Mouse (Mus musculus) fat pad, adult 2 months (tissue): ENCODE results near the gene Madd.
A peak's percentile ranks its signal among the peaks of the same experiment; 100 is the strongest.

ENCODE experiments used
- DNase-seq: peaks from one replicate; pipeline ENCODE4 v3.0.0-alpha.2; 2011; ENCODE audit warnings: low read depth, low spot score; ENCODE audit errors: extremely low read depth

Madd gene

DNA sequence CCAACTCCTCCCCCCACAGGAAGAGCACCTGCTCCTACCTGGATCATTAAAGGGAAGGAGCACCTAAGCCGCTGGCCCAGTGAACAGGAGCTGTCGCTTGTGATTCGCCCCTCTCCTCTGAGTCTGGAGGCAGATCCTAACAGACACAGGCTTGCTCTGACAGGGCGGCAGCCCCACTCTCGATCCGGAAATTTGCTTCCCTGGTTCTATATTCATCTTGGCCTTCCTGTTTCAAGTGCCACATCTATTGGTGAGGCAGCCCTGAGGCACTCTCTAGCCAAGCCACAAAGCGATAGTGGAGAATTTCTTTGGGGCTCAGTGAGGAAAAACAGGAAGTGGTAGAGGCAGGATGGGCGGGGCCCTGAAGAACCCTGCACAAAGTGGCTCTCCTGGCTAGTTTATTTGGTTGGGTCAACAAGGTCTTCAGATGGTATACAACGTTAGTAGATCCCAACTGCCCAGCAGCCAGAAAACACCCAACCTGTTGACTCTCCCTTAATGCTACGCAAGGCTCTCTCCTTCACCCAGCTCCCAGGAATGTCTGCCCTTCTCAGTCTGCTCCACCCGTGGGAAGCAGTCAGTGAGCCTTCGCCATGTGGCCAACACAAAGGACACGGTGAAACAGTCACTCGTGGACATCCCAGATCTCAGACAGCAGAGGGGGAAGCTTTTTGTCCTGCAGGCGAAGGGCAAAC lies at the start of gene Madd:
Madd (minus strand) TSS at position 127 of the 695 bp plus-strand sequence.
- DNase-seq, result no peak

DNA sequence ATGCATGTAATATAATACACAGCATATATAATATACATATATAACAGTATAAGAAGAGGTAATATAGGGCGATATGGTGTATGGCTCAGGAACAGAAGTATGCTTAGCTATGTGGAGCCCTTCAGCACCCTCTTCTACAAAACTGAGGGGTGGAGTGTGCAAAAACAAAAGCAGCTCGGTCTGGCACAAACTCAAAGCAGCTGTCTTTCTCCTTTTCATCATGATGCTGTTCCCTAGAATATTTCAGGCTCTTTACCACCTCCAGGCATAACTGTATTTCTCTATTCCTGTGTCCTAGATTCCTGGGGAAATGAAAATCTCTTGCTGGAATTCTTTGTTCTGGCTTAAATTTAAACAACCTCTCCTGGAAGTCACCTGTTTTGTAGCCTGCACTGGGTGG lies 46.1 kb upstream of the Madd start:
- no peak for DNase-seq

DNA sequence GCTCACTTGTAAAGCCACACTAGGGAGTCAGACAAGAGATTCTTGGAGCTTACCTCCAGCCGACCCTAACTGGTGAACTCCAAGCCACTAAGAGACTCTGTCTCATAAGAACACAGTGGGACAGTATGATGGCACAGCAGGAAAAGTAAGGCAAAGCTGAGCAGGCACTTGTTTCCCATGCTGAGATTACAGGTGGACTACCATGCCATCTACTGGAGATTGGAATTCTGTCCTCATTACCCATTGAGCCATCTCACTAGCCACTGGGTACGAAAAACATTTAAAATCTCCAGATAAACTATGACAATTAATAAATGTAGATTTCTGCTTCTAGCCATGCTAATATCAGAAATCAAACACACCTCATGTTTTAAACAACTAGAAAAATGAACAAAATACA lies 40.0 kb upstream of the Madd start:
- no peak for DNase-seq

DNA sequence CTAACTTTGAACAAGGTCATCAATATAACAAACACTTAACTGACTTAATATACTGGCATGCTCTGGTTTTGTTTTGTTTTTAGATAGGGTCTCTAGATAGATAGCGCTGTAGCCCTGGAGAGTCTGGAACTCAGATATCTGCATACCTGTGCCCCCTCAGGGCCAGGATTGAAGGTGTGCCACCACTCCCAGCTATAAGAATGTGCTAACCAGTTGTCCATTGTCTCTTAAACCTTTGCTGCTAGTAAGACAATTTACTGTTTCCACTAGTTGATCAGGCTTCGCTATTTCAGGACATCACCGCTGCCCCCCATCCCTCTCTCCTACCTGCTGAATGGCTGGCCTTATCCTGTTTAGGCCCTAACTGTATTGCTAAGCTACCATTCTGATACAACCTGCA lies 36.9 kb upstream of the Madd start:
- no peak for DNase-seq

DNA sequence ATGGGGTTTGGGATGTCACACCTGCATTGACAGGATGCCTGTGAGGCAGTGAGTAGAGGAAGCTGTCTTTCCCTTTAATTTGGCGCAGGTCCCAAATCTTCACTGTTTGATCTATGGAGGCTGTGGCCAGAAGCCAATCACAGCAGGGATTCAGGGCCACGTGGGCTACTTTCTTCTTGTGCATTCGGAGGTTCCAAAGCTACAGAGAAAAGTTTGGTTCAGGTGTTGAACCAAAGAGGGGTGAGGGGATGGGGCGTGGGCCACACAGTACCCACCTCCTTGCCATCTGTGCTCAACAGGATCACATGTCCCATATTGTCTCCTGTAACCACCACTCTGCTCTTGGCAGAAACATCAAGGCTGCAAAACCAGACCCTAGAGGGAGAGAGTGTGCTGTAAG lies 33.4 kb upstream of the Madd start:
- no peak for DNase-seq

DNA sequence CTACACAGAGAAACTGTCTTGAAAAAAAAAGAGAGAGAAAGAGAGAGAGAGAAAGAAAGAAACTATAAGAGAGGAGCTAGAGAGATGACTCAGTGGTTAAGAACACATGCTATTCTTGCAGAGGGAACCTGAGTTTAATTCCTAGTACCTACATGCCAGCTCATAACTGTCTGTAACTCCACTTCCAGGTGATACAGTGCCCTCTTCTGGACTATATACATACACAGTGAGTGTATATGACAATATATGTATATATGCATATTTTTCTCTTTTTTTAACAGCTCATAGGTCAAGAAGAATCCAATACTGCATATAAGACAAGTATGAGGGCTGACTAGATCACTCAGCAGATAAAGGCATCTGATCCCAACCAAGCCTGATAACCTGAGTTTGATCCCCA lies 29.7 kb upstream of the Madd start:
- DNase-seq, result no peak

DNA sequence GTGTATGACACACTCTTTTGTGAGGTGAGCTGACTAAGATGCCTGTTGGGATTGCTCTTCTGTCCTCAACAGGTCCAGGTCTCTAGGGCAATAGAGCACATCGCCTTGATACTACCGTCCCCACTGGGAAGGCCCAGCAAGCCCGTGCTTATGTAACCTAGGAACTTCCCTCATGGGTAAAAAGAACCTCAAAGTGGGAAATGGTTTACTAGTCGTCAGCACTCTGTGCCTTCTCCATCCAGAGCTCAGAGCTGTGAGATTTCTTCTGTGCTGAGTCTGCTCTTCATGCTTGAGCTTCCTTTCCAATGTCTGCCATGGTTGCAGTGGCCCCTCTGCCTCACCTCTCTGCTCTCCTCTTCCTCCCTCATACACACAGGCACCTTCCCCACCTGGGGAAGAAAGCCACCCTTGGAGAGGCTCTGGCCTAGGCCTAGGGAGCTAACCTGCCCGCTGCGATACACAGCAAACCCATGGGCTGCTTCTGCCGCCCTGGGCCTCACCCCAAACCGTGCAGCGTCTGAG lies 22.7 kb upstream of the Madd start:
- DNase-seq, result no peak

DNA sequence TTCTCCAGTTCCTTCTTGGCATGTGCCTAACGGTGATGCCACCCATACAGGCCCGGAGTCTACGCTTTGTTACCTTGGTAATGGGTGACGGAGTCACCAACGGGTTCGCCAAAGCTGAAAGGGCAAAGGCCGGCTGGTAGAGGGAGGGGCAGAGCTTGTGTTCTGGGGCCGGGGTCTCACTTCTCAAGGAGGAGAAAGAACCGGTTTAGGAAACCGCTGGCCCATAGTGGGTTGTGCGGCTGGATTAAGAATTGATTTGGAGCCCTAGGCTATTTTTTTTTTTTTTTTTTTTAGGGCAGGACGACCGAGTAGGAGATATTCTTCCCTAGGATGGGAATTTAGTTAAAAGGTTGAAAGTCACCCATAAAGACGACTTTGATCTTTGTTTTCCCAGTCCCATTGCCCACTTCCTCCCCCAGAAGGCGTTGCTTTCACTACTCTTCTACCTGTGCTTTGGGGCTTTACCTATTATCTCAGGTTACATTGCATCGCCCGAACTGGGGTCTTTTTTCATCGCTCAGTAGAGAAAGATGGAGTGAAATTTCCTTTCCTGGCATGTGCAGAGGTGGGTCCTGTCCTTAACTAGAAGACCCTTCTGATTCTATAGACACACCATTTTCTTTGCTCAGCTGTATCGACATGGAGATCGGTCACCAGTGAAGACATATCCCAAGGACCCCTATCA lies 19.5 kb upstream of the Madd start:
- DNase-seq, result no peak

DNA sequence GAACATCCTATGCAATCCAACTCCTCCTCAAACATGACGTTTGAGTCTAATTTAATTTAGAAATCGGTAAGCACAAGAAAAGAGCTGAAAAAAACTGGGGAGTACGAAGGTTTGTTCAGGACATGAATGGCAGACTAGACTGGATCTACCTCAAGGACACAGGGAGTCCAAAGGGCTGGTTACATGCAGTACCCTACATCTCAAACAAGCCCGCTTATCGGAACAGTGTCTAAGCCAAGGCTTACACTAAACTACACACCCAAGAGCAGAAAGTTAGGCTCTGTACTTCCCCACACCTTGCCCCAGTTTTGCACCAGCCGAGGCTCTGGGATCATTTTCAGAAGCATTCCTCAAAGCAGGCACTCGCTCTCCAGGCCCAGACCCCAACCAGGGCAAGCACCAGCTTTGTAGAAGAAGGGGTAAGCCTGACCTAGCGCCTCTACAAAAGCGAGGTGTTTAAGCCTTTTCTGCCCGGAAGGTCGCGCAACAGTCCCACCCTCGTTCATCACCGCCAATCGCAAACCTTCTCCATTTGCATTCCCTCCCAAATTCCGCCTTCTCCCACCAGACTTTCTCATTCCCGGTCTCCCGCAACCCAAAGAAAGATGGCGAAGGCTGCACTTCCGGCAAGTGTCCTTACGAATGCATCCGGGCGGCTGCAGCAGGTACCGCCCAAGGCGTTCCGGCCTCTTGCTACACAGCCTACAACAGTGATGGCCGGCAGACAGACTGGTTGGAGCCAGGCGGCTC lies 18.8 kb upstream of the Madd start, which contains the start of the genes Nr1h3 and Acp2:
Nr1h3 (minus strand) TSS at position 613 of the 750 bp plus-strand sequence.
Acp2 (plus strand) TSS at position 664 of the 750 bp plus-strand sequence.
- peak; percentile 59 for DNase-seq

DNA sequence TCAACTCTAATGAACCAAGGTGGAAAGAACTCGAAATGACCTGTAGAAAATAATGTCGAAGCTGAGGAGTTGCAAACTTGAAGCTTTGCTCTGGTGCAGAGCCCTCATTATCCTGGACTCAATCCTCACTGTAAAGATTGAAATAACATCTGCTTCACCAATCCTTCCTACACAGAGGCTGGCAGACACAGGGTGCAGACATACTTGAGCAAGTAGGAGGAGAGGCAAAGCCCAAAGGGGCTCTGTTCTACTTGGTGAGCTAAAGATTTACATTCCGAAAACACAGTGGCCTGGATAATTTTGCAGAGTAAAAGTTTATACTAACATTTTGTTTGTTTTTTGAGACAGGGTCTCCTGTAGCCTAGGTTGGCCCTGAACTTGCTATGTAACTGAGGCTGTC lies 15.3 kb upstream of the Madd start:
- DNase-seq, result no peak

DNA sequence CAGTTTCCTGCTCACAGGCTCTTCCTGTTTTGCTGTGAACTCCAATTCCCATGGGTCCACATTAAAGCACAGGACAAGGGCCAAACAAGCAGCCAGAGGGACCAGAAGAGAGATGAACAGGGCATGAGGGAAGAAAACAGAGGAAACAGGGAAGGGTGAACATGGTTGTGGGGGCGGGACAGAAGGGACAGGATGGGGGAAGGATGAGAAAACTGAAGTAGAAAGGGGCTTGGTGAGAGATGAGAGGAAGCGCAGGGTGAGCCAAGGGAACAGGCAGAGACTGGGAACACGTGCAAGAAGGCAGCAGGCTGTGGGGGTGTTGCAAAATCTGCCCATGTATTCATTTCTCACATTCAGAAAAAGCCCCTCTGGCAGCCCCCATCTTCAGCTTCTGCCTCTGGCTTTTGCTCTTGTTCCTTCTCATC lies 13.0 kb upstream of the Madd start:
- no peak for DNase-seq

DNA sequence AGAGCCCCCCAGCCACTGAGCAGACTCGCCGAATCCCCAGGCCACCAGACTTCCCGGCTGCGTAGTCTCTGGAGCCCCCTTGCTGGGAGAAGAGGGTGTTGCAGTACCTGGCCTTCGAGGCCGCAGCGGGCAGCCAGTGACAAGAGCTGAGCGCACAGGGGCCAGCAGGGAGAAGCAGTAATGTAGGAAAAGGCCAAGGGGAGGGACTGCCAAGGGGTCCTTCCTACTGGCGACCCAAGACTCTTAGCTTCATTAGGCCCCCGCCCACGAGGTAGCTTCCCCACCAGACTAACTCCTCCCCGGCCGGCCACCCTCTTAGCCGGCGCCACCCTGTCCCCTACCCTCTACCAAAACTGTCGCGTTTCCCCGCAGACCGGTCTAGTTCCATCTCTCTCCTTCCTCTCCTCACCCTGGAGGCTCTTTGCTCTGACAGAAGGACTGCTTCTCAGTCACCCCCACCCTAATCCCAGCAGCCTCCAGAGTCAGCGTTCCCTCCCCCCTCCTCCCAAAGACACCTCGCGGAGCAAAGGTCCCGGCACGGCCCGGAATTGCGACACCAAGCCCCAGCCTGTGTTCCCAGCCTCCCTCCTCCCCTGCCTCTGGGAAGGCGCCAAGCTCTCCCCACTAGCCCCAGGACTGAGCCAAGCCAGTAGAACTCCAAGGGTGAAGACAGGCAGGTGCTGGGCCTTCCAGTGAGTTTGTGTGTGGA lies 11.1 kb upstream of the Madd start:
- peak; percentile 39 for DNase-seq

DNA sequence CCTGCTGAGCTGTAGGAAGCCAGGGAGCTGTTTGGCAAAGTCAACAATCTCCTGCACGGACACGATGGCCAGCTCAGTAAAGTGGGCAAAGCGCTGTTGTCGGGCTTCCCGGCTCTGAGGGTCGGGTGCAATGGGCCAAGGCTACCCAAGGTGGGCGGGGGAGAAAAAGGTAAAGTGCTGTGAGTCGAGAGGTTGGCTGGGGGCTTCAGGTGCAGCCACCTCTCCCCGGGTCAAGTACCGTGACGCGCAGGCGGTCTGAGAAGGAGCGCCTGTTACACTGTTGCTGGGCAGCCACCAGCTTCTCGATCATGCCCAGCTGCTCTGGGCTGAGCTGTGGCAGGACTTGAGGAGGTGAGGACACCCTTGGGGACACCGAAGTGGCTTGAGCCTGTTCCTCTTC lies 6.9 kb upstream of the Madd start:
- no peak for DNase-seq

DNA sequence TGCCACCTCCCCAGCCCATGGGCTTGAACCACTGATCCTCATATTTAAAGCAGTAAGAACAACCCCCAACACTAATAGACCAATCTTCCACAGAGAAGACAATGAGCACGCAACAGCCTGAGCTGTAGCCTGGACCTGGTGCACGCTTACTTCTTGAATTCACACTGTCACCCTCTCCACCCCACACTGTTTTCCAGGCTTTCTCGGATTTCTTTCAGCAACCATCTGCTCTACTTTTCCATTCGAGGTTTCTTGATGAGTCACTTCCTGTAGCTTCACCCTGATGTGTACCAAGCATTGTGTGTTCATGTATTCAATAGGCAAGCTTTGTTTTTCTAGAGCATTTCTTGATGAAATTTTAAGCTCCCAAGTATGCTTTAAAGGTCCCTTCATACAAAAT lies 3.8 kb upstream of the Madd start:
- DNase-seq, result no peak

DNA sequence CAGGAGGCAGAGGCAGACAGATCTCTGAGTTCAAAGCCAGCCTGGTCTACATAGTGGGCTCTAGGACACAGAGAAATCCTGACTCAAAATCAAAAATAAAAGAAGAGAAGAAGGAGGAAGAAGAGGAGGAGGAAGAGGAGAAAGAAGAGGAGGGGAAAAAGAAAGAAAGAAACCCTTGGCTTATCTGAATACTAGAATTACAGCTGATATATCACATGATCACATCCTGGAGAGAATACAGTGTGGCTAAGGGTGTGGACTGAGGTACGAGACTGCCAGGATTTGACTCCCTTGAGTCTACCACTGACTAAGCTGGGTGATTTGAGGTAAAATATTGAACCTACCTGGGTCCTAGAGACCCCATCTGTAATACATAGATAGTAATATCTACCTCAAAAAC lies 2.6 kb upstream of the Madd start:
- DNase-seq, result no peak

DNA sequence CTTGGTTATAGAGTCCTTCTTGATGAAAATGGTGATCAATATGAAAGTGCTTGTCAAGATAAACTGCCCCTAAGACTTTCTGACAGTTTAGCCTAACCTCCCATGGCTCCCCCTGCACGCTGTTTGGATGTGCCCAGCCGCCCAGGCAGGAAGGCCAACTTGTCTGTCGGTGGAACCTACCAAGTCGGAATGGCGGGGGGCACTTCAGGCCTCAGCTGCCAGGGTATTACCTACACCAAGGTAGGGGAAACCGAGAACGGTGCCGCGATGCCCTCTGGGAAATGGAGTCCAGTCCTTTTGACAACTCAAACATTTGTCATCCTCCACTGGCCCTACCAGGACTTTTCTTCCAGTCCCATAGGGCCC lies 506 bp downstream of the Madd start:
- DNase-seq, result peak; percentile 93

DNA sequence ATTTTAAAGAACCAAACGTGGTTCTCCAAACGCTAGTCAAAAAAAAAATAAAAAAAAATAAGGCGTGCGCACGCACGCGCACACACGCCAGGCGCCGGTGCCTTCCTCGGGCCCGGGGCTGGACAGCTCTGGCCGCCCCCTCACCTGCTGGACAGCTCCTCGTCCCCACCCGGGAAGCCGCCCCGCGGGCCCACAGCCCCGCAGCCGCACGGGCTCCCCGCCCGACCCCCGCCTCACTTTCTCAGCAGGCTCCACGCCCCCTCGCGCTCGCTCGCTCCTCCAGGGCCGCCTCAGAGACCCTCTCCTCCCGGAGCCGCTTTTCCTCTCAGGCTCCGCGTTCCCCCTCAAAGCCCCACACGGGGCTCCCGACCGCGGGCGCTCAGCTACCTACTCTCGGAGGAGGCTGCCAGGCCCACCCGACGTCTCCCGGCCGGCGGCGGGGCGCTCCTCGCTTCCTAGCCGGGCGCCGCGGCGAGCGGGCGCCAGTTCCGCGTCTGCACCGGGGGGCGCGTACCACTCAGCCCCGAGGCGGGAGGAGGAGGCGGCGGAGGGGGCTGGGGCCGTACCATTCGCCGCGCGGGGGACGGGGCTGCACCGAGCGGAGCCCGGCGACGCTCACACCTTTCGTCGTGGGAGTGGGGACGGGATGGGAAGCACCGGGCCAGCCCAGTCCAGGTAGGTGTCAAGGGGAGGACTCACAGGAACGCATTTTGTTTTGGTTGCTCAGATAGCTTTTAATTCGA lies 1.1 kb downstream of the Madd start:
- DNase-seq, result peak; percentile 36

DNA sequence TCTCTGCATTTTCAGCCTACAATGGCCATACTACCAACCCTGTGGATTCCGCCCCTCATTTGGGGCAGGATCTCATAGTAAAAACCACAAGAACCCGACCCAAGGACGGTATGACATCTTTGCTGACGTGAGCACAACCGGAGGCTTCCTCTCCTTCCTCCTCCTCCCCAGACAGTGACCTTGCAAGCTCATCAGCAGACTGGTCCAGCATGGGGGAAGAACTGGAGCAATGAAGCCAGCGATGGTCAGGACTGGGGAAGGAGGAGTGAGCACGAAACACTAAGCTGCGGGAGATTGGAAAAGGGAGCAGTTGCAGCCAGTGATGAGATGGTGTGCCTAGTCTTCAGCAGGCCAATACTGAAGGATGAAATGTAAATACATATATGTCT lies 1.6 kb downstream of the Madd start:
- no peak for DNase-seq

DNA sequence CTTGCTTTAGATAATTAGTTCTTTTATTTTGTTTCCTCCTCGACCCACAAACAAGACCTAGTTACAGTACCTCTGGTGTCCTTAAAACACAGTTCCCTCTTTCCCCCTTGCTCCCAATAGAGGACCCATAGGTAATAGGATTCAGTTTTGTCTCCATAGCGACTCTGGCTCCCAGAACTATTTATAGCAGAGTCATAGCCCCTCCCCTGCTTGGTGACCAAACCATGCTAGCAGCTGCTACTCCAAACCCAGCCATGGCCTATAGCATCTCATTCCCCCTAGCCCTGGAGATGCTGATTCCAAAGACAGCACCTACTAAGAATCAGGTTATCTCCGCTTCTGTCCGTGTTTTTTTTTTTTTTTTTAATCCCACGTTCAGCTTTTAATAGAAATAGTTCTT lies 2.9 kb downstream of the Madd start:
- no peak for DNase-seq

DNA sequence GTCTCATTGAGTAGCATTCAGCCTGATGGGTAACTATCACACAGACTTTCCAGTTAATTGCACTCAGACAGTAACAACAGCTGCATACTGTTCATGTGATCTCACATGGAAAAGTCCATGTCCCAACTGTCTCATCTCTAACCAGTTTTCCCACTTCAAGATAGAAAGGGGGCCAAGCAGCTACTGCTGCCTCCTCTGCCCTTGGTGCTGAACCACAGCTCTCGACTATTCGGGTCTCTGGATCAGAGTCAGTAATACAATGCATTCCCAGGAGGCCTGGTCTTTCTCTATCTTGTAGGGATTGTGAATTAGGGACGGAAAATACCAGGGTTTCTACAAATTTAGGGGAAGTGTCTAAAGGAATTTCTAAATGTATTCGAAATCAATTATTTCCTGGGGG lies 3.8 kb downstream of the Madd start:
- DNase-seq, result no peak
